Mouse (Mus musculus): ENCODE results near the gene Shroom3. TPM values are rescaled to one million over a fixed set of nuclear protein-coding genes. Genes with fewer than 3 reads are reported as not detected.
A peak's percentile ranks its signal among the peaks of the same experiment; 100 is the strongest.

The Shroom3 gene
- total and polyA plus RNA-seq, 3 experiments: 5.1 to 7.8 (median 6.4) TPM

DNA sequence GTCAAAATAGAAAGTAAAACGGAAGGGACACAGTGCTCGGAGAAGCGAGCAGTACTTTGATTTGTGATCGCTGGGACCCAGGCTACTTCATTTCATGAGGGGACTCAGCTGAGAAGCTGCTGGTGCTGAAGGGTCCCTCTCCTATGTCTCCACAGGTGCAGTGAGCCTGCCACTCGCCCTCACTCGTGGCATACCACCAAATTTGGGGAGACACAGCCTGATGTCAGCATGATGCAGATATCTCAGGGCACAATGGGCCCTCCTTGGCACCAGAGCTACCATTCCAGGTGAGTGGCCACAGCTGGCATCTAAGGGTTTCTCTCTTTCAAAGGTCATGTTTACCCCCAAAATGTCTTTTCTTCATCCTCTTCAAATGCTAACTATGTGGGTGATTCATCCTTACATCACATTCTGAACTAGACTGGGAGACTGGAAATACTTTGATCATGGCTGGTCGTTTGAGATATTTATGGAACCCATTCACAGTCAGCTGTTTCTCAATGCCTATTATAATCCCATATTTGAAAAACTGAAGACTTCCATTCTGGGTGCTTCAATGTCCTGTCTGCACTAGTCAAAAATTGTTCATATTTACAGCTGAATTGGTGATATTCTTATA, 250.5 kb downstream of the Shroom3 start:
- DNase-seq: peak; percentile 20

- peak; percentile 60 for DNase-seq
Measured at GRCm38 (mm10) chr5:92934269-92934939, 251.2 kb downstream of the Shroom3 start.

DNA sequence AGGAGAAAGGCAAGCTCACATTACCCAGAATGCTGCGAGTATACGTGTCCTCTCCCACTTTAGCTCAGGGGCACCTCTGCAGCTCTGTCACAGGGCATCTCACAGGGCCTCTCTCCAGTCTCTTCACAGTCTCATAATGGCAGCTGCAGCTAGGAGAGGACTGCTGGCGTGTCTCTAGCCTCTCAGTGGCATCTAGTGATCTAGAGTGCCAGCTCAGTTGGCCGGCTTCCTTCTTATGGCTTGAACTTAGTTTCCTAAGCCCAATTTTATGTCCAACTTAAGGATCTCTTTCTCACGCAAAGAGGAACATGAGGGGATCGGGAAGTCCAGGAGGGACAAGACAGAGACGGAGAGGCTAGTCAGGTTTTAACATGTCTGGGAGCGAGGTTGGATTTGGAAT, 252.6 kb downstream of the Shroom3 start:
- no peak for DNase-seq

GRCm38 (mm10) chr5:92937701-92938100, 254.5 kb downstream of the Shroom3 start:
- DNase-seq: no peak

- peak; percentile 66 for DNase-seq
Measured at GRCm38 (mm10) chr5:92939246-92939995, 256.2 kb downstream of the Shroom3 start.

DNA sequence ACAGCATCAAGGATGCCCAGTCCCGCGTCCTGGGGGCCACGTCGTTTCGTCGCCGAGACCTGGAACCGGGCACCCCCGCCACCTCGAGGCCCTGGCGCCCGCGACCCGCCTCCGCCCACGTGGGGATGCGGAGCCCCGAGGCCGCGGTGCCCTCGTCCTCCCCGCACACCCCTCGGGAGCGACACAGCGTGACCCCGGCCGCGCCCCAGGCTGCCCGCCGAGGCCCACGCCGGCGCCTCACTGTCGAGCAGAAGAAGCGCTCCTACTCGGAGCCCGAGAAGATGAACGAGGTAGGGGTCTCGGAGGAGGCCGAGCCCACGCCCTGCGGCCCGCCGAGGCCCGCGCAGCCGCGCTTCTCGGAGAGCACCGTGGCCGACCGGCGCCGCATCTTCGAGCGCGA, 258.9 kb downstream of the Shroom3 start:
- DNase-seq: no peak

GRCm38 (mm10) chr5:92942577-92942976, 259.3 kb downstream of the Shroom3 start:
- no peak for DNase-seq

DNA sequence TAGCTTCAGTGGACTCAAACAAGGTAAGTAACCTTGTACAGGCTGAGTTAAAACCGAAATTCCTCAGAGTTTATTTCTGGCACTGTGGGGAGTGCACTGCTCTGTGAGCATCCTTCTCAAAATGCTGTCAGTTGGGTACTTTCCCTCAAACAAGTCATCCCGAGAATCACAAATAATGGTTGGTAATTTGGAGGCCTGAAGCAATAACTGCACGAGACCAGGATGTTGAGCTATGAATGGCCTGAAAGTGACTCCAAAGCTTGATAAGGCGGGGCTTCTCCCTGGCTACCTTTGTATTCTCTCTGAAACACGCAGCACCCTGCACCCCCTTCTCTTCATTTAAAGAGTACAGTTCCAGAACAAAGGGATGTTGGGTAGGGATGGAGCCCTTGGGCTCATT, 261.6 kb downstream of the Shroom3 start:
- no peak for DNase-seq

GRCm38 (mm10) chr5:92948972-92949745, 265.9 kb downstream of the Shroom3 start:
- no peak for DNase-seq

GRCm38 (mm10) chr5:92950583-92950982, 267.3 kb downstream of the Shroom3 start:
- DNase-seq: no peak

- DNase-seq: no peak
Measured at GRCm38 (mm10) chr5:92951079-92951478, 267.8 kb downstream of the Shroom3 start.

DNA sequence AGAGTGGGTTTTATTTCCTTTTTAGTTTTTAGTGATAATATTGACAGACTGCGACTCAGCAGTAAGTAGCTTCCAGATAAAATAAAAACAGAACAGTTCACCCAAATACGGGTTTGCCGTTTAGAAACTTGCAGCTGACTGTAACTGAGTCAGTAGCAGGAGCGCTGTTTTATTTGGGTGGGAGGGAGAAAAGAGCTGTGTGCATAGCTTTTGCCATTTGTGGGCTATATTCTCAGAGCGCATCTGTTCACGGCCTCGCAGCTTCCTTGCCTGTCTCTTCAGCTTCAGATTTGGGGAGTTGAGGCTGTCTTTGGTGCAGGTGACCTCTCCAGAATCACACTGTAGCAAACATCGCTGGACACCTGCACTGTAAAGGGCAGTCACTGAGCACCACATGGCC, 270.6 kb downstream of the Shroom3 start:
- no peak for DNase-seq

GRCm38 (mm10) chr5:92954323-92954722, 271.1 kb downstream of the Shroom3 start:
- peak; percentile 76 for DNase-seq

- DNase-seq: no peak
Measured at GRCm38 (mm10) chr5:92954827-92955475, 271.7 kb downstream of the Shroom3 start.

DNA sequence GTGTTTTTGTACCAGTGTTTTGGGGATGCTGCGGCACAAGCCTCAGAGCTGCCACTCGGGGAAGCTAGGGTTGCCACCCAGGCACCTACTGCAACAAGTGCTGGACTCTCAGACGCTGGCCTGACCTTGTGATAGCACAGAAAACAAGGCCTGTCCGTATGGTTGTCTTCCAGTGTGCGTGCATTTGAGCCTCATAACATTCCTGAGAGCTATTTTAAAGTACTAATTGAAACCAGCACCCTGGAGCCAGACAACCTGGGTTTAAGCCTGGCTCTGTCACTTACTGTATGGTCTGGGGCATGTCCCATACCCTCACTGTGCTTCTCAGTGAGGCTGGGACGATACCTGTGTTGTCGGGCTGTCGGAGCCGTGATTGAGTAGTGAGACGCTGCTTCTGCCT, 276.1 kb downstream of the Shroom3 start:
- no peak for DNase-seq

DNA sequence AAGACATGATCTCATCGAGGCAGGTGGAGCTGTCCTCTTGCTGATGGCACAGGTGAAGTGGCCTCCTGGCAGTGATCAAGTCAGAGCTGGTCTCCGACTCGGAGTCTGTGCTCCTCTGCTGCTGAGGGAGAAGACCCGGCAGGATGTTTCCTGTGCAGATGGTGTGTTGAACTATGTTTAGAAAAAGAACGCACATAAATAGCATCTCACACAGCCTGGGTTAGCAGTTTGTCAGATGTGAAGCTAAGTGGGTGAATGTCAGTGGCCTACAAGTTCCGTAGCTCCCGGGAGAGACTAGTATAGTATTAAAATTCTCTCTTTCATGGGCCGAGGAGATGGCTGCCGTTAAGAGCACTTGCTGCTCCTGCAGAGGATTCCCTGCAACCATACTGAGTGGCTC, 276.5 kb downstream of the Shroom3 start:
- no peak for DNase-seq

DNA sequence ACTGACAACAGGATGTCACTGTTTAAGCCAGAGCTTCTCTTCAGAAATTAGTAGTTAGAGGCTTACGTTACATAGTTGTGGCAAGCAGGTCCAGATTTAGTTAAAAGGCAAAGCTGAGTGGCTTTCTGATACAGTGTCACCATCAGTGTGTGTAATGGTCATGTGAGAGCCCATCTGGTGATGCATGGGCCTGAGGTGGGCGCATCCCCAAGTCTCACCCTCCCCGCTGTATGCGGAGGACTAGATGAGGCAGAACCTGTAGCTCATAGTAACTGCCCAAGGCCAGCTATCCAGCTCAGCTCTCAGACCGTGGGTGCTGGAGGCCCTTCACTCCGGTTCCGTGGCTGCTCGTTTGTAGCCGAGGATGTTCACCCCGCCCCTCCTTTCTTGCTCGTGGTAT, 278.1 kb downstream of the Shroom3 start:
- no peak for DNase-seq

DNA sequence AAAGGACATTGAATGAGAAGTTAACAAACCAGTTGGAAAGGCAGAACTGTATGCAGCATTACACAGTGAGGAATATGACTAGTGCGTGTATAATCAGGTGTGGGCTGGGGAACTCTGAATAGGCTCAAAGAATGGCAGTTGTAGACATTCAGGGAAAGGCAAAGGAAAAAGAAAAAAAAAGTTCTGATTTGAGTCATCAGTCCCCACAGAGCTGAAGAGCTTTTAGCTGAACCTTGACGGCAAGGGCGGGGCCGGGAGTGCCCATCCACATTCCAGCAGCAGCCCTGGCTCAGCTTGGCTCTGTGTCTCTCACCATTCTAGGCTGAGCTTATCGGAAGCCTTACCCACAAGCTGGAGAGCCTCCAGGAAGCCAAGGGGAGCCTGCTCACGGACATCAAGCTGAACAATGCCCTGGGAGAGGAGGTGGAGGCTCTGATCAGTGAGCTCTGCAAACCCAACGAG, 278.6 kb downstream of the Shroom3 start:
- peak; percentile 72 for DNase-seq

DNA sequence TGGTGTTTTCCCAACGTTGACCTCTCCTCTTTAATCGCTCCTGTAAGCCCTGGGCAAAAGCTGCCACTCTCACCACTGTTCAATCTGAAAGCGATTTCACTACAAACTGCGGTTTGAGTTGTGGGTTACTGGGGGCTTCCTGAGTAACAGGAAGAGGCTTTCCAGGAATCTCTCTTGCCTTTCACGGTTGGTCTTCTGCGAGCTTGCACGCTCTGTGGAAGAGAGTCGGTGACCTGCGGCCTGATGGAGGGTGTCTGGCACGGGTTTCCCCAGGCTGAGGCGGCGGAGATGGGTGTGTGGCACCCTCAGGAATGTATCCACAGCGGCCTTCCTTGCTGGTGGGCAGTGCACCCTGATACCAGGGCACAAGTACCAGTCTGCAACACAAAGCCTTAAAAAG, 281.5 kb downstream of the Shroom3 start:
- no peak for DNase-seq

GRCm38 (mm10) chr5:92967143-92967542, 283.9 kb downstream of the Shroom3 start:
- DNase-seq: no peak

DNA sequence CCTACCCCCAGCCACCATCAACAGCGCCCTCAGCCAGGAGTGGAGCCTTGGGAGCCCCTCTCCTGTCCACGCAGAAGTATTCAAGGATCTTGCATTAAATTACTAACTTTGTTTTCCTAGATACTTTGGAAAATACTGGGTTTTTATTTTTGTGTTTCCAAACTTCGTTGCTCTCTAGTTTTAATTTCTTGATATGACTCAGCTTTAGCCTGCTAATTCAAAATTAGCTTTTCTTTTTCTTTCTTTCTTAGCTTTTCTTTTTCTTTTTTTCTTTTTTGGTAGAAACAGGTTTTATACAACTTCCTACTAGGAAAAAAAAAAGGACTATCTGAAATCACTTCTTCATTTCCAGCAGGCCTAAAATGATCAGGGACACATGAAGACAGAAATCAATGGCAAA, 284.7 kb downstream of the Shroom3 start:
- DNase-seq: no peak

GRCm38 (mm10) chr5:92969443-92969842, 286.2 kb downstream of the Shroom3 start:
- DNase-seq: no peak
